Mouse (Mus musculus): ENCODE data around the gene Sez6l. TPM values are rescaled to one million over a fixed set of nuclear protein-coding genes. Genes with fewer than 3 reads are reported as not detected.
A peak's percentile ranks its signal among the peaks of the same experiment; 100 is the strongest.

Sez6l gene
- total RNA-seq, 2 experiments from 2014 or later: 158 to 164 TPM

- peak; percentile 74 to 80 for DNase-seq (ENCODE audit: low spot score in 2 of 2)
- intact Hi-C loops (cut with DNase I): no loop called here
Measured at GRCm38 (mm10) chr5:112411514-112412335, 165.3 kb downstream of the Sez6l start.

GRCm38 (mm10) chr5:112411072-112411471 lies 165.9 kb downstream of the Sez6l start:
- peak in 1 of 2 experiments; percentile 40 for DNase-seq (ENCODE audit: low spot score in 2 of 2)
- intact Hi-C loops (cut with DNase I): no loop called here

GRCm38 (mm10) chr5:112409274-112409673 lies 167.7 kb downstream of the Sez6l start:
- no peak for DNase-seq (ENCODE audit: low spot score in 2 of 2)
- intact Hi-C loops (cut with DNase I): no loop called here

- no peak for DNase-seq (ENCODE audit: low spot score in 2 of 2)
- intact Hi-C loops (cut with DNase I): no loop called here
Measured at GRCm38 (mm10) chr5:112406017-112406416, 171.0 kb downstream of the Sez6l start.

- intact Hi-C loops (cut with DNase I): no loop called here
- no peak for DNase-seq (ENCODE audit: low spot score in 2 of 2)
Measured at GRCm38 (mm10) chr5:112402437-112402836, 174.5 kb downstream of the Sez6l start.

GRCm38 (mm10) chr5:112399284-112399683 lies 177.7 kb downstream of the Sez6l start:
- intact Hi-C loops (cut with DNase I): no loop called here
- no peak for DNase-seq (ENCODE audit: low spot score in 2 of 2)

GRCm38 (mm10) chr5:112396066-112396465 lies 180.9 kb downstream of the Sez6l start:
- intact Hi-C loops (cut with DNase I): no loop called here
- DNase-seq (ENCODE audit: low spot score in 2 of 2): peak in 1 of 2 experiments; percentile 57

GRCm38 (mm10) chr5:112394779-112395443 lies 182.1 kb downstream of the Sez6l start, which contains the start of gene Asphd2:
TSS of gene Asphd2 (minus strand) at chr5:112394866.
- peak; percentile 84 to 95 for DNase-seq (ENCODE audit: low spot score in 2 of 2)
- intact Hi-C loops (cut with DNase I): loop anchor here (5.0 kb wide), 1 partner anchor 48 kb away; no protein-coding TSS in a partner anchor

GRCm38 (mm10) chr5:112394415-112394763 lies 182.6 kb downstream of the Sez6l start:
- DNase-seq (ENCODE audit: low spot score in 2 of 2): no peak
- intact Hi-C loops (cut with DNase I): loop anchor here (5.0 kb wide), 1 partner anchor 47 kb away; no protein-coding TSS in a partner anchor

GRCm38 (mm10) chr5:112393741-112394414 lies 183.1 kb downstream of the Sez6l start:
- no peak for DNase-seq (ENCODE audit: low spot score in 2 of 2)
- intact Hi-C loops (cut with DNase I): loop anchor here (5.0 kb wide), 1 partner anchor 47 kb away; no protein-coding TSS in a partner anchor

- no peak for DNase-seq (ENCODE audit: low spot score in 2 of 2)
- intact Hi-C loops (cut with DNase I): loop anchor here (5.0 kb wide), 1 partner anchor 44 kb away; no protein-coding TSS in a partner anchor
Measured at GRCm38 (mm10) chr5:112391676-112392323, 185.2 kb downstream of the Sez6l start.

- intact Hi-C loops (cut with DNase I): loop anchor here (5.0 kb wide), 1 partner anchor 44 kb away; no protein-coding TSS in a partner anchor
- no peak for DNase-seq (ENCODE audit: low spot score in 2 of 2)
Measured at GRCm38 (mm10) chr5:112391002-112391401, 186.0 kb downstream of the Sez6l start.

GRCm38 (mm10) chr5:112389352-112389751 lies 187.6 kb downstream of the Sez6l start:
- DNase-seq (ENCODE audit: low spot score in 2 of 2): peak; percentile 58 to 75
- intact Hi-C loops (cut with DNase I): no loop called here

GRCm38 (mm10) chr5:112385973-112386372 lies 191.0 kb downstream of the Sez6l start:
- intact Hi-C loops (cut with DNase I): no loop called here
- DNase-seq (ENCODE audit: low spot score in 2 of 2): no peak

- intact Hi-C loops (cut with DNase I): loop anchor here (5.0 kb wide), 1 partner anchor 37 kb away; no protein-coding TSS in a partner anchor
- no peak for DNase-seq (ENCODE audit: low spot score in 2 of 2)
Measured at GRCm38 (mm10) chr5:112384805-112385472, 192.0 kb downstream of the Sez6l start.

- intact Hi-C loops (cut with DNase I): loop anchor here (5.0 kb wide), 1 partner anchor 40 kb away; no protein-coding TSS in a partner anchor
- DNase-seq (ENCODE audit: low spot score in 2 of 2): peak; percentile 56 to 86
Measured at GRCm38 (mm10) chr5:112382641-112383330, 194.2 kb downstream of the Sez6l start.

- intact Hi-C loops (cut with DNase I): loop anchor here (5.0 kb wide), 1 partner anchor 40 kb away; no protein-coding TSS in a partner anchor
- DNase-seq (ENCODE audit: low spot score in 2 of 2): no peak
Measured at GRCm38 (mm10) chr5:112382042-112382441, 194.9 kb downstream of the Sez6l start.

GRCm38 (mm10) chr5:112381154-112381553 lies 195.8 kb downstream of the Sez6l start:
- DNase-seq (ENCODE audit: low spot score in 2 of 2): no peak
- intact Hi-C loops (cut with DNase I): loop anchor here (5.0 kb wide), 1 partner anchor 41 kb away; no protein-coding TSS in a partner anchor
